Mouse (Mus musculus) CD4-positive helper T cell, adult 2 months (primary cell): ENCODE measurements around the gene Prr23a3.

Experiments used
- DNase-seq: peaks from one replicate; pipeline ENCODE4 v3.0.0-alpha.2; 2012; ENCODE audit warnings: low read depth, missing footprints, low spot score

Prr23a3 gene

DNA sequence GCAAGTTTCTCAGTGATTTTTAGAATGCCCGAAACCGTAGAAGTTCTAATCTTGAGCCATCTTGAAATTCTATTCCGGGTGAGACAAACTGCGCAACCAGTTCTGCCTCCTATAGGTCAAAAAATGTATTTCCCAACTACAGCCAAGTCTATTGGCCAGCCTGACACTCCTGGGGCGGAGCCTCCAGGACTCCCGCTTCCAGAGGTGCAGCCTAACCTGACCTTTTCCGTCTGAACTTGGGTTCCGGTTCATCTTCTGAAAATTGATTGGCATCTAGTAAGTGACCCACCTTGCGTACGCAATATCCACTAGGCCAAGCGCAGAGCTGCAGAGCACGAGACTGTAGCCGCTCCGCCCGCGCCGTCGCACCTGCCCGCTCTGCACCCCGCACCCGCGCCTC, at the start of gene Prr23a3:
Gene Prr23a3 (plus strand): TSS at position 197 of the 400 bp plus-strand sequence.
- DNase-seq = no peak

DNA sequence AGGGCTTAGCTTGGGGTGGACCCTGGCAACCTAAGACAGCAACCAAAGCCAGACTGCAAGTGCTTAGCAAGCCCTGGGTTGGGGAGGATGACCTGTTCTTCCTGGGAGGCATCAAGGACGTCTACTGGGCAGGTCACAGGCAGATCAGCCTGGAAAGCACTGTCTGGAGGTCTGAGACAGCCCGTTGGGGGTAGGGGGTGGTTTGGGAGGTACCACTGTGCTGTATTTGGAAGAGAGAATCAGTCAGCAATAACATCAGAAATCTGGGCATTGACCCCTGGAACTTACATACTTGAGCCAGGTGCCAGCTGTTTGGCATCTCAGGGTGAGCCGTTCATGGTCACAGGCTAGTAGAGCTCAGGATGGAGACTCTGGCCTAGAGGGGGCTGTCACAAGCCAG, 48.5 kb upstream of the Prr23a3 start:
- DNase-seq = no peak

DNA sequence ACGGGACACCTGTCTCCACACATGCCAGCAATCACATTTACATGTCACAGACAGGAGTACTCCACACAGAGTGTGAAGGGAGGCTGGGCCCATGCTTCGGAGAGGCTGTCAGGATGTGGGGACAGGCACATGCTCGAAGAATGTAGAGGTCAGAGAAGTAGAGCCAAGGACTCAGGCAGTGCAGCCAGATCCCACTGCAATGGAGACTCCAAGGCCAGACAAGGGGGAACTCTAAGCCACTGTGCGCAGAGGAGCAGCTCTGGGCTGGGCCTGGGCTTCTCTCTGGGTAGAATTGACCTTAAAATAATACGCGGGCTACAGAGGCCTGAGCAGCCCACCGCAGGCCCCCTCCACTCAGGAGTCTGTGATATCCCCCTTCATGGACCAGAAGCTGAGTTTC, 47.0 kb upstream of the Prr23a3 start:
- no peak for DNase-seq

DNA sequence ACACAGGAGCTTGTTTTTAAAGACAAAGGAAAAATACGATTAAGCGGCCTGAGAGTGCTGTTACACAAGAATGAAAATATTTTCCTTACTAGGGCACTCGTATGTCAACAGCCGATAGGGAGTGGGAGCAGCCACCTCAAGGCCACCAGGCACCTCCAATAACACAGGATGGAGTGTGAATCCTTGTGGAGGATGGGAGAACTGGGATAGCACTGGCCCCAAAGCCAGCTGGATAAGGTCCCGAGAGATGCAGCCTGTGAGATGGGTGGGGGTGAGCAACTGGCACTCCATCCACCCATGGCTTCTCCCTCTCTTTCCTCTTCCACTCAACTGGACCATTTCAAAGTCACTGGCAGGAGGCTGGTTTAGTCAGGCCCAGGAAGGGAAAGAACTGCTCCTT, 45.6 kb upstream of the Prr23a3 start:
- DNase-seq = no peak

DNA sequence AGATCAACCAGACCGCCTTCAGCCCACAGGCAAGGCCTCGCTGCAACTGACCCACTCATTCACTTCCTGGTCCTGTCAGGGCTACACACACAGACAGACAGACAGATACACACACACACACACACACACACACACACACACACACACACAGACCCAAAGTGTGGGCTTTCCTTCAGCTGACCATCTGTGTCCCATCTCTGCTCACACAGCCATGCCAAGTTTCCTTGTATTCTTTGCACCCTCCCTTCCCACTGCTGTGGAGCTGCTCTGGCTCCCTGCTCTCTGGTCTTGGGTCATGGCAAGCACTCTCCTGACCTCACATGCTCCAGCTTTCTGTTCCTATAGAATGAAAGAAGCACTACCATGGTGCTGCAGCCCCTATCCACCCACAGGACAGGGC, 45.1 kb upstream of the Prr23a3 start:
- DNase-seq = no peak

DNA sequence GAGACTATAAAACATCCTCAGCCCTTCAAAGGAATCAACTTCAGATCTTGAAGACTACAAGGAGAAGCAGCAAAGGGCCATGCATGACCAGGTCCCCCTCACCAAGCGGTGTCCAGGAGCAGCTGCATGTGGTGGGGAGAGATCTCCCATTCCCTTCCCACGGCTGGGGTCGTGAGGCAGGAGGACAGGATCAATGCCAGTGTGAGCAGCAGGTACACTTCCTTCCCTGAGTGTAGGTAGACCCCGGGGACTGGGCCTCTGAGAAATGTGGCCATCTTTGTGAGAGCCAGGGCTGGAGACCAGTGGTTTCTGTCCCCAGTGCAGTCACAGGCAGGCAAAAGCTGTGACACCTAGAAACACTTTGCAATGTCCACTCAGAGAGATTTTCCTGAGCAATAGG, 44.1 kb upstream of the Prr23a3 start:
- DNase-seq = no peak

DNA sequence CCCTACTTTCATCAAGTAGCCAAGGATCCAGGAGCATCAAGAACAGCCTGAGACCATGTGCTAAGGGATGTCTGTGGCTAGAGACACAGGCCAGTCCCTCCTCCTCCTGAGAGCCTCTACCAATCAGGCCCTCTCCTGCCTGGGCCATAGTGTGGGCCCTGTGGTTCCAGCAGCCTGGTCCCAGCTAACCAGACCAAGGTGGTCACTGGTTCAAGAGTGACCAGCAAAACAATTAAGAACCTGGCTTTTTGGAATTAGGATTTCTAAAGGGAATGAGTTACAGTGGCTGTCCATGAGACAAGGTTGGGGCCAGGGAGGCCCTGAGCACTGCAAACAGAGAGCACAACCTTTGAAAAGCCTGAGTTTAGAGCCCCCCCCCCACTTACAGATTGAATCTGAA, 43.5 kb upstream of the Prr23a3 start:
- no peak for DNase-seq

DNA sequence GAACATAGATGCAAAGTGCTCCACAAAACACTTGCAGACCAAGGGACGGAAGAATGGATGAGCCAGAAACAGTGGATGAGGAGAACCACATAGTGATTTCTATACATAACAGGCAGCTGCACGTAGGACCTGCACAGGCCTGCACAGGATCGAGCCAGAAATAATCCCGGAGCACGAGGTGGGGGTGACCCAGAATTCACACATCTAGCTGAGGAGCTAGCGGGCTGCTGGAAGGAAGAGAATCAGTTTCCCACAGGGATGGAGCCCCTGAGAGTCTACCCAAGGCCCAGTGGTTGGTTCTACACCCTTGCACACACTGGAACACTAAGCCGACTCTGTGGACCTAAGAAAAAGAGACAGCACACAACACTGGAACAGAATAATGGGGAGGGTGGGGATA, 40.8 kb upstream of the Prr23a3 start:
- no peak for DNase-seq

DNA sequence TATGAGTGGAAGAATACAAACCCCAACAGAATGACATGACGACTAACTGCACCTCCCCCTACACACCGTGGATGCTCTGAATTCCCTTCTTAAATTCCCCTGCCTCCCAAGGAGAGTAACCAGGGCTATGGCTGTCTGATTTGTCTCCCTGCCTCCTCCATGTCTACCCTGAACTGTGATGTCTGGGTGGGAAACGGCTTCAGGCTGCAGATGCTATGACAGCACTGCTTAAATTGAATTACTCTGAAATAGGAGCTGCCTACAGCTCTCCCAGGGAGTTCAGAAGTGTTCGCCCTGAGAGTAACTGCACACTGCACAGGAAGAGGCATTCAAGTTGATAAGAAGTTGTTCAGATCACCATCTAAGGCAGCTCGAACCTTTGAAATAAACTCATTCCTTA, 35.1 kb upstream of the Prr23a3 start:
- DNase-seq = no peak

DNA sequence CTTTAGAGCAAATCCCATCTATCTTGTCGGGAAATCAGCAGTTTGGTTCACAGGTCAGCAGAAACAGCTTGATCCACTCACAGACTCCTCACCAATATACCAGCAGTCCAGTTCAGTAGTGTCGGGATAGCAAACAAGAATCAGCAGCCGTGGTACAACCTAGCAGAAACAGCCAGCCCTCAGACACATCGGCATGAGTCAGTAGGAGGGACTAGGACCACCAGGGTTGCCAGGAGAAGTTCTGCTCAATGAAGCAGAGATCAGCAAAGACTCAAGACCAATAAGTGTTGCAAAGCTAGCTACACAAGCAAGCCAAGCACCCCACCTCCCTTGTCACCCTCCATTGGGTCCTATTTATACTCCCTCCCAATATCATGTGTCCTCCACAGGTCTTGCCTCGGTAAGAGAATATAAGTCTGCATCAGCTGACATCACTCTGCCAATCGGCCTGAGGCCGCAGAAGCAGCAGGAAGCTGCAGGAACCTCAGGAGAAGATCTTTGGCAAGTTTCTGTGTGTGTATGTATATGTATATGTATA, 27.0 kb upstream of the Prr23a3 start:
- no peak for DNase-seq

DNA sequence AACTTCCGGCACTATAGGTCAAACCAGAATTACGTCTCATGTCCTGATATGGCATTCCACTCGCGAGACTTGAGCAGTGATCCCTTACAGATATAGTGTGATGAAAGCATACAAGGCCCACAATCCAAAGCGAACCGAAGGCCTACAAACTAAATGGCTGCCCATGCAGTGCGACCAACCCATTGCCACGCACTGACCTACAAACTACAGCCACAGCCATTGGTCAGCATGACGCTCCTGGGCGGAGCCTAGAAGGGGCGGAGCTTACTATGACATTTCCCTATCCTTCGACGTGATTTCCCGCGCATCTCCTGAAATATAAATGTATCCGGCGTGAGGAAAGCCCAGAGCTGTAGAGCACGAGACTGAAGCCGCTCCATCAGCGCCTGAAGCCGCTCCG, 22.4 kb upstream of the Prr23a3 start, which contains the start of gene Prr23a1:
Gene Prr23a1 (plus strand): TSS at position 387 of the 400 bp plus-strand sequence.
- DNase-seq = no peak

DNA sequence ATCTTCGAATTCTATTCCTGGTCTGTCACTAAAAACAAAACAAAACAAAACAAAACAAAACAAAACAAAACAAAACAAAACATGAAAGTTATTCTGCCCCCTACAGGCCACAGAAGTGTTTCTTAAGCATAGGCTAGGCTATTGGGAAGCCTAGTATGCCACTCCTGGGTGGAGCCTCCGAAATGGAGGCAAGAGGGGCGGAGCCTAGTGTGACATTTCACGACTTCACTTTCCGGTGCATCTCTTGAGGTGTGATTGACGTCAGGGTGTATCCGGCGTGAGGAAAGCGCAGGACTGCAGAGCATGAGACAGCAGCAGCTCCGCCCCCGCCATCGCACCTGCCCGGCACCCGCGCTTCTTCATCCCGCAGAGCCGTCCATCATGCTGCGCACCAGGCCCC, 8.4 kb upstream of the Prr23a3 start, which contains the start of gene Prr23a2:
Gene Prr23a2 (plus strand): TSS at position 285 of the 400 bp plus-strand sequence.
- DNase-seq = no peak

DNA sequence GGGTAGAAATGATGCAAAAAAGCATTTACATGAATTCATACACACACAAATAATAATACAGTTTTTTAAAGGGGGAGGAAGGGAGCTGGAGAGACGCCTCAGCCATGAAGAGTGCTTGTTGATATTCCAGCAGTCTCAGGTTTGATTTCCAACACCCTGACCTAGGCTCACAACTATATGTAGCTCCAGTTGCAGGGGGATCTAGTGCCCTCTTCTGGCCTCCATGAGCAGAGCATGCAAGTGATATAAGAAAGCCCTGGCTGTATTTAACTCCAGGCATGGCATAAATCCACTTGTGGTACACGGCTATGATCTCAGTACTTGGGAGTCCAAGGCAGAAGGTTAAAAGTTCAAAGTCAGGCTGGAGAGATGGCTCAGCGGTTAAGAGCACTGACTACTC, 1.1 kb upstream of the Prr23a3 start:
- DNase-seq = no peak

DNA sequence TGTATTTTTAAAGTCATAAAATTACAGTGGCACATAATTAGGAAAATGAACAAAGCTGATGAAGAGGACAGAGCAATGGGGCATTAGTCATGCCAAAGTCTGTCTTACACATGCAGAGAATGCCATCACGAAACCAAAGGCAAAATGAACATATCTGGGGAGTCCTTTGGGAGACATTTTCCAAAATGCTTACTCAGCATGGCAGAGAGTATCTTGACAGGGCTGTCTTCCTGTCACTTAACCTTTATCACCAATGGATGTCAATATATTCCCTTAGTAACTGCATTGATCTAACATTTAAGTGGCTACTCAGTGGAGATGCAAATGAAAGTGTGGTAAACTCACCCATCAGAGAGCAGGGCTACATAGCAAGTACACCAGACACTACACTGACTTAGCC, 36.9 kb downstream of the Prr23a3 start:
- DNase-seq = no peak

DNA sequence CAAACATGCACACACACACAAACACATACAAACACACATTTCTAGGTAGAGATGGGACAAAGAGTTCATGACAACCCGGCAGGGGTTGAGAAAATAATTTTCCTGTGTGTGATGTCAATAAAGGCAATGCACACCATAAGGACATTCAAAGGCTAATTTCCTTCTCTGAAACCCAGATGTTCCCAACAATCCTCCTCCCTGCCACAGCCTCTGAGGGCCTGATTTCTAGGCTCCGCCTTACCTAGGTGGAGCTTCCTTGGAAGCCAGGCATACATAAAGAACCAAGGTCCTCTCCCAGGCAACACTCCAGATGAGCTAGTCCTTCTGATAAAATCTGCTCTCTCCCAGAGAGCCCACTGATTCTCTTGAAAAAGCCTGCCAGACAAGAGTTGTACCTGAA, 38.3 kb downstream of the Prr23a3 start, which contains the start of gene 7420426K07Rik:
Gene 7420426K07Rik (plus strand): TSS at position 301 of the 400 bp plus-strand sequence.
- DNase-seq = no peak
